Mouse (Mus musculus) forebrain, embryonic 13.5 days (tissue): ENCODE results near the gene Bcl2l14. TPM values are rescaled to one million over a fixed set of nuclear protein-coding genes. Genes with fewer than 3 reads are reported as not detected.

Experiments
- ATAC-seq: fragments of 200-750 bp; cut with Nextera tagmentation; 2 replicates; pipeline ENCODE4 v1.8.0; 2017
- H3K27ac ChIP-seq: fragments of 300-500 bp; sonication (generic); 2 replicates; pipeline ENCODE4 v1.5.1; 2015; ENCODE audit warnings: inconsistent platforms, mild to moderate bottlenecking, moderate library complexity
- H3K27me3 ChIP-seq: fragments of 300-500 bp; sonication (generic); 2 replicates; pipeline ENCODE4 v1.6.1; 2015; ENCODE audit warnings: mild to moderate bottlenecking, inconsistent platforms
- H3K36me3 ChIP-seq: fragments of 300-500 bp; sonication (generic); 2 replicates; pipeline ENCODE4 v1.6.1; 2015; ENCODE audit warnings: mild to moderate bottlenecking, inconsistent platforms; ENCODE audit not compliant: poor library complexity, severe bottlenecking
- H3K4me1 ChIP-seq: fragments of 300-500 bp; sonication (generic); 2 replicates; pipeline ENCODE4 v1.6.1; 2015; ENCODE audit warnings: inconsistent platforms
- H3K4me2 ChIP-seq: fragments of 300-500 bp; sonication (generic); 2 replicates; pipeline ENCODE4 v1.6.1; 2015; ENCODE audit warnings: inconsistent platforms, mild to moderate bottlenecking, moderate library complexity
- H3K4me3 ChIP-seq: fragments of 300-500 bp; sonication (generic); 2 replicates; pipeline ENCODE4 v1.5.1; 2015; ENCODE audit warnings: mild to moderate bottlenecking, inconsistent platforms
- H3K9ac ChIP-seq: fragments of 300-500 bp; sonication (generic); 2 replicates; pipeline ENCODE4 v1.6.1; 2015; ENCODE audit warnings: mild to moderate bottlenecking, inconsistent platforms
- H3K9me3 ChIP-seq: fragments of 300-500 bp; sonication (generic); replicated peaks from 2 replicates; pipeline ENCODE4 v1.6.1; 2016; ENCODE audit warnings: inconsistent platforms
- WGBS: fragments of 180-500 bp; shearing (Covaris S2); methylation state at CpG from one replicate; pipeline ENCODE4 v1.1.7; 2015; 5-methylcytosine and 5-hydroxymethylcytosine counted together
- polyA plus RNA-seq: library from polyadenylated mRNA; unstranded; fragments of >200 nt; fragmentation: Nextera tagmentation; extraction: Ambion mirVana; gene quantifications from 2 replicates; pipeline ENCODE4 v1.2.1, GENCODE M21; 2015

Bcl2l14 gene
- polyA plus RNA-seq, 1 experiment from 2014 or later, result not detected

GRCm38 (mm10) chr6:134377201-134377600 lies 18.9 kb upstream of the Bcl2l14 start:
- Histone ChIP-seq H3K27me3 (no peaks in the 10 kb centered on the region), H3K4me2 (no peak overlapping the region), H3K9me3 (no peaks in the 10 kb centered on the region), H3K27ac (no peak overlapping the region), H3K36me3 (no peaks in the 10 kb centered on the region), H3K4me3 (no peak overlapping the region), H3K9ac (no peak overlapping the region), H3K4me1 (0 out of 2 replicates have a peak, but pooled peaks cover 8% of the 10 kb centered on the region)
- WGBS, result 81% methylated on average over 5 of the region's 5 CpGs
- no peak for ATAC-seq

DNA sequence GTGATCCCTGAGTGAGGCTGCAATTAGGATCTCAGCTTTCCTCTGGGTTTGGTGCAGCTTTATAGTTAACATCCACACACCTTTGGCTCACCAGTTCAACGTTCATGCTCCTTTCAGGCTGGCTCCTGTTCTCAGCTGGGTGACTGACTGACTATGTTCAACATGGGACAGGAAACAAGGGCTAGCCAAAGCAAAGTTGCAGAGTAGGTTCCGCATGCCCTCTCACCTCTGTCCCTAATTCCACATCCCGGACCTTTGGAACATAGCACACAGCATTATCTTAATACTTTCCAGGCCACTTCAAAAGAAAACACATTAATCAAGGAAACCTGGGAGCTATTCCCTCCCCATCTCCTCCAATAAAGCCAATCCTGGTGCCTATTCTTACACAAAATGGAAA lies 18.3 kb upstream of the Bcl2l14 start:
- no peak overlapping the region for H3K4me2 ChIP-seq
- WGBS, result 82% methylated on average over 3 of the region's 3 CpGs
- H3K9me3 ChIP-seq, result no peaks in the 10 kb centered on the region
- no peak overlapping the region for H3K27ac ChIP-seq
- H3K36me3 ChIP-seq, result no peaks in the 10 kb centered on the region
- H3K4me1 ChIP-seq, result 0 out of 2 replicates have a peak, but pooled peaks cover 8% of the 10 kb centered on the region
- no peak for ATAC-seq
- H3K9ac ChIP-seq, result no peak overlapping the region
- no peak overlapping the region for H3K4me3 ChIP-seq
- no peaks in the 10 kb centered on the region for H3K27me3 ChIP-seq

- Histone ChIP-seq H3K9ac (no peak overlapping the region), H3K27me3 (no peaks in the 10 kb centered on the region), H3K9me3 (no peaks in the 10 kb centered on the region), H3K36me3 (no peaks in the 10 kb centered on the region), H3K4me2 (no peak overlapping the region), H3K4me1 (0 out of 2 replicates have a peak, but pooled peaks cover 8% of the 10 kb centered on the region), H3K4me3 (no peak overlapping the region), H3K27ac (no peak overlapping the region)
- ATAC-seq, result no peak
- 87% methylated on average over 6 of the region's 6 CpGs for WGBS
Observed at GRCm38 (mm10) chr6:134381462-134381861, 14.7 kb upstream of the Bcl2l14 start.

GRCm38 (mm10) chr6:134385931-134386330 lies 10.2 kb upstream of the Bcl2l14 start:
- Histone ChIP-seq H3K4me2 (no peak overlapping the region), H3K27me3 (no peaks in the 10 kb centered on the region), H3K36me3 (no peaks in the 10 kb centered on the region), H3K4me1 (0 out of 2 replicates have a peak, but pooled peaks cover 6% of the 10 kb centered on the region), H3K9ac (no peak overlapping the region), H3K27ac (no peak overlapping the region), H3K4me3 (no peak overlapping the region), H3K9me3 (no peaks in the 10 kb centered on the region)
- ATAC-seq, result no peak
- 90% methylated on average over 6 of the region's 6 CpGs for WGBS

DNA sequence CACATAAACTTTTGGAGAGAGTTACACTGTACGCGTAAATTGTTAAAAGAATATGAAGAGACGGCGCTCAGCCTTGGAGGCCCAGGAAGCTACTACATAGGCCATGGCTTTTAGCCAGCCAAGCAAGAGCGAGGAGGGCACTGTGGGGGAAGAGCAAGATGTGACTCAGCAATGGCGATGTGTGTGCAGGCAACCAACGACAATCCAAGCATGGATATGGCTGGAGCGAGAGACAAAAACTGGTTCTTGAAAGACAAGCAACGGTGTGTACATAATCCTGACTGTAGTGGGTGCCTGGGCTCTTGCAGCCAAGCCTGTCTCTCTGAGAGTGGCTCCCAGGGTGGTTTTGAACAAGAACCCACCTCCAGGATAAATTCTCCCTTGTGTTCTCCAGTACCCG lies 8.7 kb upstream of the Bcl2l14 start:
- 84% methylated on average over 10 of the region's 10 CpGs for WGBS
- H3K4me3 ChIP-seq, result no peak overlapping the region
- H3K4me1 ChIP-seq, result 0 out of 2 replicates have a peak, but pooled peaks cover 6% of the 10 kb centered on the region
- H3K9me3 ChIP-seq, result no peaks in the 10 kb centered on the region
- no peak overlapping the region for H3K4me2 ChIP-seq
- no peaks in the 10 kb centered on the region for H3K36me3 ChIP-seq
- no peaks in the 10 kb centered on the region for H3K27me3 ChIP-seq
- no peak overlapping the region for H3K27ac ChIP-seq
- H3K9ac ChIP-seq, result no peak overlapping the region
- no peak for ATAC-seq

GRCm38 (mm10) chr6:134388424-134389110 lies 7.6 kb upstream of the Bcl2l14 start:
- Histone ChIP-seq H3K9me3 (no peaks in the 10 kb centered on the region), H3K9ac (no peak overlapping the region), H3K27ac (no peak overlapping the region), H3K27me3 (no peaks in the 10 kb centered on the region), H3K4me1 (0 out of 2 replicates have a peak, but pooled peaks cover 6% of the 10 kb centered on the region), H3K4me2 (no peak overlapping the region), H3K4me3 (no peak overlapping the region), H3K36me3 (no peaks in the 10 kb centered on the region)
- WGBS, result 74% methylated on average over 24 of the region's 24 CpGs
- peak; percentile 64 for ATAC-seq

DNA sequence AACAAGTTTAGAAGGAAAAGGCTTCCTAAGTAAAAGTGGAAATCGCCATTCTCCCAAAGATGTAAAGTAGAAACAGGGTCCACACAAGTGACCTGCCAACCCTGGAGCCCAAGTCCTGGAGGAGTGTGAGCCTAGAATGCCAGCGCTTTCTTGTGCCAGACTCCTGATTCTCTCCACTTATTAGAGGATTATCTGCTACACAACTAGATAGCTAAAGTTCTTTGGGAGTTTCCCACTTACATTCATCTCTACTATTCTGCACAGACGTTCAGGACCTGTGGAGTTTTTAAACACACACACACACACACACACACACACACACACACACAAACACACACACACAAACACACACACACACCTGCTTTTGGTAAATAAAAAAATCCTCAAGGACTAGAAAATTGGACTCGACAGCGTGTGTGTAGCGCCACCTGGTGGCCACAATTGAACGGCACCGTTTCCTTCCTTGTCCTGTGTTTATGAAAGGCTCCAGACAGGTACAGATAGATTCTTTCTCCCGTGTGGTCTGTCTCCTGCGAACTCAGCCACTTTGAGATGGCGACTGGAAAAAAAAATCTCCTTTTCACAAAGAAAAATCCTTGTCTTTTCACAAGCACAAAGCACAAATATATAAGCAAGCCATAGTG lies 6.7 kb upstream of the Bcl2l14 start:
- H3K36me3 ChIP-seq, result no peaks in the 10 kb centered on the region
- ATAC-seq, result peak; percentile 67
- H3K4me2 ChIP-seq, result no peak overlapping the region
- WGBS, result 22% methylated on average over 11 of the region's 11 CpGs
- no peaks in the 10 kb centered on the region for H3K27me3 ChIP-seq
- no peak overlapping the region for H3K9ac ChIP-seq
- H3K4me3 ChIP-seq, result no peak overlapping the region
- no peaks in the 10 kb centered on the region for H3K9me3 ChIP-seq
- 0 out of 2 replicates have a peak, but pooled peaks cover 6% of the 10 kb centered on the region for H3K4me1 ChIP-seq
- no peak overlapping the region; the same call in 1 of the 2 replicates for H3K27ac ChIP-seq

DNA sequence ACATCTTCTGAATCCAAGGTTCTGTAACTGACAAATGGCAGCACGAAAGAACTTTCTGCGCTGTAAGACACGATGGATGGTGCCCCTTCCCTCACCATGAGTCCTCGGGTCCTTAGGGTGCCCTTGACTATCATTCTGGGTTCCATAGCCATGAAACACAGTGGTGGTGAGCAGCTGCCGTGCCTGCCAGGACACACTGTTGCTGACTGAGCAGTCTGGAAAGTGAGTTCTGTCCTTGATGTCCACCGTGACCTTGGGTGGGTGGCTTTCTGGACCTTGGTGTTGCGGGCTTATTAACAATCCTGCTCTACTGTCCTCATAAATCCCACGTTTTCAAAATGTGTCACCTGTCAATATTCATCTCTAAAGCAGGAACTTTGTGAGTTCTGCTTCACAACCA lies 6.2 kb upstream of the Bcl2l14 start:
- Histone ChIP-seq H3K4me2 (no peak overlapping the region), H3K27me3 (no peaks in the 10 kb centered on the region), H3K4me3 (no peak overlapping the region), H3K4me1 (0 out of 2 replicates have a peak, but pooled peaks cover 6% of the 10 kb centered on the region), H3K9me3 (no peaks in the 10 kb centered on the region), H3K9ac (no peak overlapping the region), H3K27ac (no peak overlapping the region), H3K36me3 (no peaks in the 10 kb centered on the region)
- no peak for ATAC-seq
- 74% methylated on average over 8 of the region's 8 CpGs for WGBS

DNA sequence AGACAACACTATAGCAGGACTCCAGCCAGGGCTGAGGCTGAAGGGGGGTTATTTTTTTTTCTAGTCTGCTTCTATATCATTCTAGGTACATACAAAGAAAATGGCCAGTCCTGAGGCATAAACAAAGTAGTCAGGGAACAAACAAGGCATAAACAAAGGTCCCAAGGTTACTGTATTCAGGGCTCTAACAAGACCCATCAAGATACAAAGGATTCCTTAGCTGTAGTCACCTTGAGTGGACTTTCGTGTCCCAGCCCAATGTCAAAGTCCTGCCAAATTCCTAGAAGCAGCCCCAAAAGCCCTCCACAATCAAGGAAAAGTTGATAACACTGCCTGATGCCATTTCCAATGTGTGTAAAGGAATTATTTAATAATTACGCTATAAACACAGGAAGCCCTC lies 5.3 kb upstream of the Bcl2l14 start:
- Histone ChIP-seq H3K4me1 (0 out of 2 replicates have a peak, but pooled peaks cover 6% of the 10 kb centered on the region), H3K9me3 (no peaks in the 10 kb centered on the region), H3K27ac (no peak overlapping the region), H3K9ac (no peak overlapping the region), H3K4me2 (no peak overlapping the region), H3K36me3 (no peaks in the 10 kb centered on the region), H3K27me3 (no peaks in the 10 kb centered on the region), H3K4me3 (no peak overlapping the region)
- no peak for ATAC-seq
- WGBS, result 81% methylated on average over 2 of the region's 2 CpGs

GRCm38 (mm10) chr6:134402914-134403683 lies 7.0 kb downstream of the Bcl2l14 start:
- Histone ChIP-seq H3K9ac (no peak overlapping the region), H3K4me2 (no peak overlapping the region), H3K4me3 (no peak overlapping the region), H3K4me1 (no peaks in the 10 kb centered on the region), H3K27me3 (no peaks in the 10 kb centered on the region), H3K27ac (no peak overlapping the region), H3K36me3 (no peaks in the 10 kb centered on the region), H3K9me3 (no peaks in the 10 kb centered on the region)
- ATAC-seq, result no peak
- WGBS, result 41% methylated on average over 16 of the region's 16 CpGs

DNA sequence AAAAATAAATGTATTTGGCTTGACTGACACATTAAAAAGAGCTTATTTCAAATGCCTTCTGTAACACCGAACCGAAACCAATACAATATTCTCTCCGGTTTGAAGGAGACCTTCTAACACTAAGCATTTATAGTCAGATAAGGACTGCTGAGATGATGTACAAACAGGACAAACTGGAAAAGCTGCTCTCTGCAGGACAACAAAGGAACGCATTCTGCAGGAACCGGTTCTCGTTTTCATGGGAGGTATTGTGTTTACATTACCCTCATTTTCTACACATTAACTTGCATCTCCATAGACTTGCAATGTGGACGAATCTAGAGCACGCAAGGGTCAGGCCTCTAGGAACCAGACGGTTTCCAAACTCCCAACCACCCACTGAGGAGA lies 7.6 kb downstream of the Bcl2l14 start:
- Histone ChIP-seq H3K36me3 (no peaks in the 10 kb centered on the region), H3K9me3 (no peaks in the 10 kb centered on the region), H3K27me3 (no peaks in the 10 kb centered on the region), H3K27ac (no peak overlapping the region), H3K4me1 (no peaks in the 10 kb centered on the region), H3K9ac (no peak overlapping the region), H3K4me3 (no peak overlapping the region), H3K4me2 (no peak overlapping the region)
- no peak for ATAC-seq
- 86% methylated on average over 9 of the region's 9 CpGs for WGBS

DNA sequence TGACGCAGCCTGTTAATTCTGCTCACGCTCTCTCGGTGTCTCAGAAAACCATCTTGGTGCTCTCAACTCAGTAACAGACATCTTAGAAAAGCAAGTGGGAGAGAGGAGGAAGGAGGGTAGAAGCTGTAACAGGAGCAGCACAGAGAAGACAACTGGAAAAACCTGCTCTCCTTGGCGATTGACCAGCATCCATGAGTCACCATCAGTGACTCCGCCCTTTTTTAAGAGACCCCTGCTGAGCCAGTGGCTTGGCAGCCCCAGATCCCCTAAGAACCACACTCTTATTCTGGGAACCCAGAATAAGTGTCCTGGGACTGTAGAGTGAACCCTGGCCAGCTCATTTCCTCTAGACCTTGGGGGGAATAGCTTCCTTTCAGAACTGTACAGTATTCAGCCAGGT lies 11.1 kb downstream of the Bcl2l14 start:
- Histone ChIP-seq H3K9me3 (no peaks in the 10 kb centered on the region), H3K4me1 (no peaks in the 10 kb centered on the region), H3K4me3 (no peak overlapping the region), H3K27me3 (no peaks in the 10 kb centered on the region), H3K27ac (no peak overlapping the region), H3K9ac (no peak overlapping the region), H3K4me2 (no peak overlapping the region), H3K36me3 (no peaks in the 10 kb centered on the region)
- ATAC-seq, result no peak
- WGBS, result 71% methylated on average over 5 of the region's 5 CpGs
